Mouse (Mus musculus): ENCODE data around the gene Rps7. TPM values are rescaled to one million over a fixed set of nuclear protein-coding genes. Genes with fewer than 3 reads are reported as not detected.

The Rps7 gene
- total RNA-seq (2021), result 100 to 1,000 TPM; 322 to 387 TPM
- long read RNA-seq, experiment 1, transcript Rps7-201 (7 exons, 954 nt), result major isoform, 199 of 206 reads
- long read RNA-seq, experiment 1, partial matches to known transcripts, result 1 of 206 reads
- long read RNA-seq, experiment 1, other reads (novel, unspliced or antisense), result 2 of 206 reads
- long read RNA-seq, experiment 2, transcript Rps7-203 (6 exons, 820 nt), result minor isoform, 5 of 169 reads
- long read RNA-seq, experiment 2, transcript Rps7-201 (7 exons, 954 nt), result major isoform, 161 of 169 reads
- long read RNA-seq, experiment 2, partial matches to known transcripts, result 0 of 169 reads
- long read RNA-seq, experiment 2, other reads (novel, unspliced or antisense), result 3 of 169 reads

DNA sequence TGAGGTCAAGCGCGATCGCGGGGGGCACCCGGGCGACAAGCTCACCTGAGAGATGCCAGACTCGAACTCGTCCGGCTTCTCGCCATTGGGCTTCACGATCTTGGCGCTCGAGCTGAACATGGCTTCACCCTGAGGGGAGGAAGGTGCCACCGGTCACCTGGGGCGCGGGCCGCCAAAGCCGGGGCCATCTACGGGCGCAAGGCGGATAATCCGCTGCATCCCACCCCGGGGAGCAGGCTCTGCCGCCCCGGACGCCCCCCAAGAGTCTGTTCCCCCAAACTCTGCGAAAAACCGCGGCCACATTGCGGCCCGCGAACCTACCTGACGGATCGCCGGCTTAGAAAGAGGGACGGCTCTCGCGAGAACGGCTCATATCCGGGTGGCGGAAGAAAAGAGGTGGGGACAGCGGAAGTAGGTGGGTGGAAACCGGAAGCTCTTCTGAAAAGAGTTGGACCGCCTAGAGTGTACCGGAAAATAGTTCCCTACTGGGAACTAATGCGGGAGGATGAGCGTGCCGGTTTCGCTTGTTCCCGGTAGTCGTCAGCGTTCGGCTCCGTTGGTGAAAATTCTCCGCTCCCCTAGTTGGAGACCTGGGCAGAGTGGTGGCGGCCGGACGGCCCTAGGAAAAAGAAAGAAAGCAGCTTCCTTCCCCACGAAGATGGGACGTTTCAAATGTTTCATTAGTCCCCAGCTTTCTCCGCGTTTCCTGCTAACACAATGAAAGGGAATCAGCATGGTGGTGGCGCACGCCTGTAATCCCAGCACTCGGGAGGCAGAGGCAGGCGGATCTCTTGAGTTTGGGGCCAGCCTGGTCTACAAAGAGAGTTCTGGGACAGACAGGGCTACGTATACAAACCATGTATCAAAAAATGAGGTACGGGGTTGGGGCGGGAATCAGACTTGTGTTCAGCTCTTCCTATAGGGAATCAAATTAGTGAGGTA, at the start of gene Rps7:
Gene Rps7, minus strand, starts transcription at position 419 of the 942 bp plus-strand sequence.
- peak; percentile 85 for DNase-seq

DNA sequence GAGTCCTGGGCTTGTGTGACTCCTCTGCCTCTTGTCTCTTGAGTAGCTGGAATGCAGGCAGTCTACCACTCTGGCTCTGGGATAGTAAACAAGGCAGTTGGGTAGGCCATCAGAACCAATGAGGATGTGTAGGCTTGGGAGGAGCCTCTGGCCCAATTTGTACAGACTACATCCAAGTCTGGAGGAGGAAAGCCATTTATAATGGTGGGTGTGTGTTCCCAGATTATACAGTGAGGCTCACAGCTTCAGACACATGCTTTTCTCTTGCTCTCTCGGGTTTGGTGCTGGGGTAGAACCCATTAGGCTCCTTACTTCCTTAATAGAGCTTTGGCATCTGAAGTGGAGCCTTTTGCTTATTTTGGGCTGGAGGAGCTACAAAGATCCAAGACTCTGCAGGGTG, 48.9 kb upstream of the Rps7 start:
- DNase-seq, result no peak

DNA sequence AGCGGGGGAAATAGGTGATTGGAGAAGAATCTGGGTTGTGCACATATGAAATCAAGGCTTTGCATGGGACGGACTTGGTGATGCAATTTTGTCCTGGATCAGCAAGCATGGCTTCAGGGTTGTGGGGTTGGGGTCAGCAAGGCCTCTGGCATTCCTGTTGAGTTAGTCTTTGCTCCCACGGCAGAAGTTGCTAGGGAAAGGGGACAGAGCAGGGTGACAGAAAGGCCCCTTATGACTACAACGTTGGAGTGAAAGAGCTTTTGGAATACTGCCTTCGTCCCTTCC, 40.1 kb upstream of the Rps7 start:
- DNase-seq, result no peak

DNA sequence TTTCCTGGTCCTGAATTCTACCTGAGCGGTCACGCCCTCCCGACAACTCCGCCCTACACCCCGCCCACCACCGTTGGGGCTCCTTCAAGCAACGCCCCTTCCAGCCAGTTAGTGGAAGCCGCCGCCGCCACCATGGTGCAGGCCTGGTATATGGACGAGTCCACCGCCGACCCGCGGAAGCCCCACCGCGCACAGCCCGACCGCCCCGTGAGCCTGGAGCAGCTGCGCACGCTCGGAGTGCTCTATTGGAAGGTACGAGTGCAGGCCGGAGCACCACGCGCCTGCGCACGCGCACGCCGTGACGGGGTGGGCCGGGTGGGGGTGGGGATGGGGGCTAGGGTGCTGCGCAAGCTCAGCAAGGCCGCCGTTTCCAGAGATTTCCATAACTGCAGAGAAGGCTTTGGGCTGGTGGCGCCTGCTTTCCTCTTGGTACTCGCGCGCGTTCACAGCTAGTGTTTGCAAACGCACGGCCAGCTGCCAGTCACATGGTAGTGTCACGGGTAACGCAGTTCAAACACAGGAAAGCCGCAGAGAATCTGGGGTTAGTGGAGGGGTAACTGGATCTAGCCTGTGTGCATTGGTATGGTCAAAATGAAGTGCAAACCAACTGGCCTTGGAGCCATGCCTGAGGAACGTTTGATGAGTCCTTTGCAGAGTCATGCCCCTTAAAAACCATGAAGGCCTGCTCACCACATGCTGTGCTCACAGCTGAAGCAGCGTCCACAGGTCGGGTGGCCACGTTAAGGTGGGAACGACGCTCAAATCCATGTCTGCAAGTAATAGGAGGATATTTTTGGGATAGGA, 39.6 kb upstream of the Rps7 start, which contains the start of gene Adi1:
Gene Adi1, plus strand, starts transcription at position 111 of the 804 bp plus-strand sequence.
- peak; percentile 74 for DNase-seq

DNA sequence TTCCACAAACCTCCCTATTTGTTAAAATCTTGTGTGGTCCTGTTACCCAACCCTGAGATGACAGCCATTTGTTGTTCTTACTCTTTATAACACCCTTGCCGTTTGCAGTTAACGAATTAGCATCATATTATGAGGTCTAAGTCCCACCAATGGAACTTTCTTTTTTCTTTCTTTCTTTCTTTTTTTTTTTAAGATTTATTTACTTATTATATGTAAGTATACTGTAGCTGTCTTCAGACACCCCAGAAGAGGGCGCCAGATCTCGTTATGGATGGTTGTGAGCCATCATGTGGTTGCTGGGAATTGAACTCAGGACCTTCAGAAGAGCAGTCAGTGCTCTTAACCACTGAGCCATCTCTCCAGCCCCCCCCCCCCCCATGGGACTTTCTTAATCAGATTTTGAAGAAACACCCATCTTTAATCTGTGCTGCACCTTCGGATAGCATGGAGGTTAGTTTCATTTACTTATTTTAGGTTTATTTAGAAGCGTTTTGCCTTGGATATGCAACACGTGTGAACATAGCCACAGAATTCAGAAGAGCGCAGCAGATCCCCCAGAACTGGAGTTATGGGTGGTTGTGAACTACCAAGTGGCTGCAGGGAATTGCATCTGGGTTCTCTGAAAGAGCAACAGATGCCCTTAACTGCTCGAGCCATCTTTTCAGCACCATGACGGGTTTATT, 38.4 kb upstream of the Rps7 start:
- DNase-seq, result no peak

DNA sequence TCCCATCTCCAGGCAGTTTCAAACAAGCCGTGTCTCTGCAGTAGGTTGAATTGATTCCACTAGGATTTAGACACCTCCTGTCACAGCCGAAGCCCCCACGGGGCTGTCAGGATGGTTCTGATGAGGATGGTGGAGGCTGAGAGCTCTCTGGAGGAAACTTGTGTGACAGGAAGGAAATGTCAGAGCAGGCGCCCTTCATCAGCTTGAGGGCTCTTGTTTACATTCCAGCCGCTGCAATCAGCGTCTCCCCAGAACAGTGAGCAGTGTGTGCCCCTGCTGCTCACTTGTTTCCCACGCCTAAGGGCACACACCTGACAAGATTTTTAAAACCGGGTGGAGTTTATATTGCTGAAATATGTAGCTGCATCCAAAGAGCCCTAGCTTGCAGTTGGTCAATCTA, 31.5 kb upstream of the Rps7 start:
- no peak for DNase-seq

DNA sequence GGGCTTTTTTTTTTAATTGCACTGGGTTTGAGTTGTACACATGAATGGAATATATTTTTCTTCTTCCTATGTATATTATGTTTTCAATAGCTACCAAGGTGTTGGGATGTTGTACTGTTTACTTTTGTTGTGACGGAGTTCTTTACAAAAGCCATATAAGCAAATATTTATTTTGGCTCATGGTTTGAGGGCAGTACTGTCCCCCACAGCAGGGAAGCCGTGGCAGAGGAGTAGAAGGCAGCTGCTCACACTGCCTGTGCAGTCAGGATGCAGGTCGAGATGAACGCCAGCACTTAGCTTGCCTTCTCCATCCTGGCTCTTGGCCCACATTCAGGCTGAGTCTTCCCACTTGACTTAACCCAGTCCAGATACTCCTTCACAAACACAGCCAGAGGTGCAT, 31.0 kb upstream of the Rps7 start:
- no peak for DNase-seq

DNA sequence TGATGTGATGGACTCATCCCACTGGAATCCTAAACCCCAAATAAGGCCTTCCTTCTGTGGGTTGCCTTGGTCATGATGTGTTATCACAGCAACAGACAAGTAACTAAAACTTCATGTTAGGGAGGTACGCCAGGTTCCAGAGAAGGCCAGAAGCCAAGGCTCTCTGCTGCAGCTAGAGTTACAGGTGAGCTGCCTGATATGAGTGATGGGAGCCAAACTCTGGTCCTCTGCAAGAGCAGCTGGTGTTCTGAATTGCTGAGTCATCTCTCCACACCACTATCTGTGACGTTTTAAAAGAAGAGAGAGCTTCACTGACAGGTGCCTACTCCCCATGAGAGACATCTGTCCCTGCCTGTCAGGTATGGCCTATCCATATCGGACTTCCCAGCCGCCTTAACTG, 26.9 kb upstream of the Rps7 start:
- no peak for DNase-seq

DNA sequence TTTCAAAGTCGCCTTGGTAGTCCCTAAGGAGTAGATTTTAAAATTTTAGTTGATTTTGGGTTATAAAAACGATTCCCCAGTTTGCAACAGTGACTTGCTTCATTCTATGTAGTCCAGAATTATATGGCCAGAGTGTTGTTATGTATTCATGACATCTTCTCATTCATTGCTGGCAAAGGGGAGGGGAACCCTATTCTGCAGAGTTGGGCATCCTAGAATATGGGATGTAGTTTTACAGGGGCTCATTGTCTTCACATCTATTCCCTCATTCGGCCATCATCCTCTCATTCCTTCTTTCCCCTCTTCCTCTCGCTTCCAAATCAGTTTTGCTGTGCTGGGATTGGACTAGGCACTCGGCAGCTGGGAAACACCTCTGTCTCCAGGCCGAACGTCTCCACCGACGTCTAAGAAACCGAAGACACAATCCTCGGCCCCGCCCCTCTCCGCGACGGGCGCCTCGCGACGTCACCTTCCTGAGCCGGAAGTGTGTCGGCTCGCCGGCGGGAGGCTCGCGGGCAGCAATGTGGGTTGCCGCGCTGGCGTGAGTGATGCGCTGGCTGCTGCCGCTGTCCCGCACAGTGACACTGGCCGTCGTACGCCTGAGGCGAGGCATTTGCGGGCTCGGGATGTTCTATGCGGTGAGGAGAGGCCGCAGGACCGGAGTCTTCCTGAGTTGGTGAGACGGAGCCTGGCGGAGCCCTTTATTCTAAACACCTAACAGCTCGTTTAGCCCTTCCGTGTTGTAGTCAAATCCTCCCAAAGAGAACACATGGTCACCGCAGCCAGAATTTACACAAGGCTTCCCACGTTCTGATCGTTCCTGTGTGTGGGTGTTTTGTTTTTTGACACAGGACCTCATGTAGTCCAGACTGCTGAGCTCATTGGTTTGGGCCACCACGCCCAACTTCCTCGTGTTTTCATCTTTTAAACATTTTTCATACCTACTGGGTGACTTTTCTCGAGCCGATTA, 13.7 kb upstream of the Rps7 start, which contains the start of gene Rnaseh1:
Gene Rnaseh1, plus strand, starts transcription at position 462 of the 970 bp plus-strand sequence.
- peak; percentile 89 for DNase-seq

DNA sequence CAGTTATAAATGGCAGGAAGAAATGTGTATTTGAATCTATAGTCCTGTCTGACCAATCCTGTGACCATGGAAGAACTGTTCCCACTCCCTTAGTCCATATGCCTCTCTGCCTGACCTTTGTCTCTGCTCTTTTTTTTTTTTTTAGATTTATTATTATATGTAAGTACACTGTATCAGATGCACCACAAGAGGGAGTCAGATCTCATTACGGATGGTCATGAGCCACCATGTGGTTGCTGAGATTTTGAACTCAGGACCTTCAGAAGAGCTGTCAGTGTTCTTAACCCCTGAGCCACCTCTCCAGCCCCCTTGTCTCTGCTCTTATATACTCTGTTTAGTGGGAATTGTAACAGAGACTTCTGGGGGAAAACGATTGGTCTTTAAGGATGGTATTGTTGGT, 3.0 kb upstream of the Rps7 start:
- no peak for DNase-seq

DNA sequence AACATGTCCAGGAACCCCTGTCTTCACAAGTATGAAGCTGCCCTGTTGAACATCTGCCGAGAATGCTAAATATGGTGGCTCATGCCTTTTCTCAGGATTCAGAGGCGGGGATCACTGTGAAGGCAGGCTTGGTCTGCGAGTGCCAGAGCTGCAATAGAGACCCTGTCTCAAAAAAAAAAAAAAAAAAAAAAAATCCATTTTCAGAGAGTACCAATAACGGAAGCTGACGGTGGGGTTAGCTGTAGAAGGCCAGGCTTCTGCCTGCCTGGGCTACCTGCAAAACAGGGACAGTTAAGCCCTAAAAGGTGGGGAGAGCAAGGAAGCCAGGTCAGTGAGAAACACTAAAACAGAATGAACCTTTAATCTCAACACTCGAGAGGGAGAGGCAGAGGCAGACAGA, 790 bp upstream of the Rps7 start:
- DNase-seq, result no peak

DNA sequence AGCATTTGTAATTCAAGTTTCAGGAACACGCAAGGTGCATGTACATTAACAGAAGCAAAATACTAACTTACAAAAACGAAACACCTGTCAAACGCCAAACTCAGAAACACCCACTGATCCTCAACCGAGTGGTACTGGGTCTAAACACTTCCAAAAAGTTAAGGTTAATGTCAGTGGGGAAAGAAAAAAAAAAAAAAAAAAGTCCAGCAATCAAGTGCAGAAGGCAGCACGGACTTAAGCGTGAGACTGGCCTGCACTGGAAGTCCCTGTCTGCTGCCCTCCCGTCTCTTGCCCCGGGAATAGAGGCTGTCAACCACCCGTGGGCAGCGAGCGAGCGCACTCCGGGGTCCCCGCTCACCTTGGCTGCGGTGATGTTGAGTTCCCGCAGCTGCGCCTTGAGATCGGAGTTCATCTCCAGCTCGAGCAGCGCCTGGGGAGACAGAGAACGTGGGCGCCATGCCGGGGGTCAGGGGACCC, 657 bp downstream of the Rps7 start:
- DNase-seq, result no peak

DNA sequence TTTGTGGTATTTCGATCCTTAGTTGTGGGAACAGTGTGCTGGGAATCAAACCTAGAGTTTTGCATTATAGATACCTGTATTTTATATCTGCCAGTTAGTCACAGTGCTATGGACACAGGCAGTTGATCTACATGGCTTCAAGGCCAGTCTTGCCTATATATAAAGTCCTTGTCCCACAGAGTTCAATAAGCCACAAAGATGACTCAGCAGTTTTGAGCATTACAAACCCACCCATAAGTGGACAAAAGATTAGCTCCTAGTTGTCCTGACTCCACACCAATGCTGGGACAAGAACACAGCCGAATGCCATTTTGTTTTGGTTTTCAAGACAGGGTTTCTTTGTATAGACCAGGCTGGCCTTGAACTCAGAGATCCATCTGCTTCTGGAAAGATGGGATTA, 7.3 kb downstream of the Rps7 start:
- no peak for DNase-seq

DNA sequence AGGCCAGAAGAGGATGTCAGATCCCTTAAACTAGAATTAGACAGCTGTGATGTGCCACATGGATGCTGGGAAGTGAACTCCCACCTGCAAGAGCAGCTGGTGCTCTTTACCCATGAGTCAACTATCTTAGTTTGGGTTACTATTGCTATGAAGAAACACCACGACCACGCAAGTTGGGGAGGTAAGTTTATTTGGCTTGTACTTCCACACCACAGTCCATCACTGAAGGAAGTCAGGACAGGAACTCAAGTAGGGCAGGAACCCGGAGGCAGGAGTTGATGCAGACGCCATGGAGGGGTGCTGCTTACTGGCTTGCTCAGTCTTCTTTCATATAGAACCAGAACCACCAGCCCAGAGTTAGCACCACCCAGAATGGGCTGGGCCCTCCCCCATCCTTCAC, 8.7 kb downstream of the Rps7 start:
- no peak for DNase-seq

DNA sequence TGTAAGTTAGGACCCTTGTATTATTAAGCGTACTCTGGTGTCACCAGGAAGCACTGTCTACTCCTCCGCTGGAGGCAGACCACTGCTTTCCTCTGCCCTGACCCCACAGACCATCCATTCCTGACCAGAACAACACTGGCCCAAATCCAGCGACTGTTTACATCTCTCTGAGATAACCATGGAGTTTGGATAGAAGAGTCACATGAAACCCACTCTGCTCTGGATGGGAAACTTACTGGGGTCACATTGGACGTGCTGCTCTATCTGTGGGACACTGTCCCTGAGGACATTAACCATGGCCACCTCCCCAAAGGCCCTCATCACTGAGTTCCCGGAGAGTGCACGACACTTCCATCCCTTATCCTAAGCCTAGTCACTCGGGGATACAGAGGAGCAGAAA, 10.3 kb downstream of the Rps7 start:
- DNase-seq, result no peak

DNA sequence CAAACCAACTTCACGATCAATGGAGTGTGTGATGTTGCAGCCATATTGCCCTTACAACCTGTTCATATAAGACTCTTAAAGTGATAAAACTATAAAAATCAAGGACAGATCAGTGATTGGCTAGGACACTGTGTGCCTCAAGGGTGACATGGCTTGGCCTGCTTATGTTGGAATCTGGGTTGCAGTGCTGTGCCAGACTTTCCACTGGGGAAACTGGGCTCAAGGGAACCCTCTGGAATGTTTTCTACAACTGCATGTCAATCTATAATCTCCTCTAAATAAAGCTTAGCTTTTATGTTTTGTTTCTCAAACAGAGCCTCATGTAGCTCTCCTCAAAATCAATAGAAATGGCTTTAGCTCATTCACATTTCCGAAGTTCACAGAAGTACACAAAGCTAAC, 11.5 kb downstream of the Rps7 start:
- no peak for DNase-seq

DNA sequence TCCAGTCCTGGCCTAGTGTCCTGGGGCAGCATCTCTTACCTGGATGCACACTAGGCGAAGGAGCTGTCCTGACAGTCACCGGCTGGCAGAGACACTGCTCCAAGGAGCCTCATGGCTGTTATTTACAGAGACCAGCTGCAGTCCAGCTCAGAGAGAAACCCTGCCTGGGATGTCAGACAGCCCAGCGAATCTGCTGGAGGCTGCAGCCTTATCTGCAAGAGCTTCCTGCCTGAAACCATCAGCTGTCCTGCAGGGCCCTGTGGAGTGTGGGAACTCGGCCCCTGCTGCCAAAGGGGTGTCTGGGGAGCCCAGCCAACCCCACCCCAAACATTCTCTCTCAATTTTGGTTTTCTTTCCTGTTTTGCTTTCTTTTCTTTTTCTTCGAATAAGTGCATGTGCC, 12.6 kb downstream of the Rps7 start, which contains the start of gene Colec11:
Gene Colec11, minus strand, starts transcription at position 183 of the 400 bp plus-strand sequence.
- DNase-seq, result no peak

DNA sequence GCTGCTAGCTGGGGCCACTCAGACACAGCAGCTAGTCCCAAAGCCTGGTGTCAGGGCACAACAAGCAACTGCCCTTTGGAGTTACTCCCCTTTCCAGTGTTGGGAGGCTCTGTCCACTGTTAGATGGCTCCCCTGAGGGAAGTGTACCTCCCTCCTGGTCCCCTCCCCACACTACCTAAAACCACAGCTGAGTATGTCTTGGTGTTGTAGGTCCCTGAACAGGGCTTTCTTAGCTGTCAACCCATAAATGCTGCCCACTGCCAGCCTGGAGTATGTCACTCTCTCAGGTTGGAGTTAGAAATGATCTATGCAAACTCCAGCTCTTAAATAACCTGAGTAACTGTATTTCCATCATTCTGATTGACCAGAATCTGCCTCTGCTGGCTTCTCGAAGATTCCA, 13.1 kb downstream of the Rps7 start:
- DNase-seq, result no peak

DNA sequence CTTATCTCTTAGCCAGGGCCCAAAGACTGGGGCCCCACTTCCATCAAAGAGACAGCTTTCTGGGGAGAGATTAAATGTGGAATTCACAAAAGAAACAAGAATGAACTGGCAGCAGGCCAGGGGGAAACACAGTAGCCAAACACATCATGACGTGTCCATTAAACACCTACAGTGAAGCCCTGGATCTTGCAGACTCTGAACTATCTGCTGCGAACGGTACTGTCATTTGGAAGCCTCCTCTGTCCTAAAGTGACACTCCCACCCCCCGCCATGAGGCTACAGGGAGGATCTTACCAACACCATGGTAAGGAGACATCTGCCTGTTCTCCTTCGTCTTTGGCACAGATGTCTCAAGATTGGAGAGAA, 13.6 kb downstream of the Rps7 start:
- DNase-seq, result no peak

DNA sequence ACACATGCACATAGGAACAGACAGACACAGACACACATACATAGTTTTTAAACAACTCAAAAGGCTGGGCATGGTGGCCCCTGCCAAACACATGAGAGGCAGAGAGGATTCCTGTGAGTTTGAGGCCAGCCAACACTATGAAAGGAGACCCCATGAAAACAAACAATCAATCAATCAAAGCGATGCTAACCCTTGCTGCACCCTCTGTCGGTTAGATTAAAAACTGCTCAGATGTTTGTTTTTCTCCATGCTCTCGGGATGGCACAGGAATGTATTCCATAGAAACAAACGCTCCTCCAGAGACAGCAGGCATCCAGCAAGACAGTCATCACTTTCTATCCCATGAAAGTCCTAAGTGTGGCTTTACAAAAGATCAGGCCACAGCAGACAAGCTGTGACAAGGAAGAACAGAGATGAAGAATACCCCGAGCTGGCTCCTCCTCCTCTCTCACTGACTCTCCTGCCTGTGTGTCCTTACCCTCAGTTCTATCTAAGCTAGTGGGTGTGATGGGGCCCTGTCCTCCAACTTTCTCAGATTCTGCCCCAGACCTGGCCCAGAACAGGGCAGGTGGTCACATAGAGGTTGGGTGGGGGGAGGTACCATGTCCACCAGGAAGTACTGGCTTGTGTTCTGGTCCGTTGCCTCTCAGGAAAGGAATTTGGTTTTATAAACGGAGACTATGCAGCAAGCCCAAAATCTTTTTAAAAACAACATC, 14.1 kb downstream of the Rps7 start:
- no peak for DNase-seq
